Mouse (Mus musculus) macrophage (primary cell): Measurements from ENCODE around the gene Cenpq. TPM values are rescaled to one million over a fixed set of nuclear protein-coding genes. Genes with fewer than 3 reads are reported as not detected.

Experiments used
- H3K27ac ChIP-seq: fragments of 350-480 bp; formaldehyde crosslinking; 2 replicates; pipeline ENCODE4 v1.9.0; 2021
- H3K36me3 ChIP-seq: fragments of 350-480 bp; formaldehyde crosslinking; 2 replicates; pipeline ENCODE4 v1.9.0; 2021; ENCODE audit errors: inconsistent target
- H3K4me3 ChIP-seq: fragments of 350-480 bp; formaldehyde crosslinking; 2 replicates; pipeline ENCODE4 v1.9.0; 2021; ENCODE audit errors: inconsistent target
- H3K79me2 ChIP-seq: fragments of 350-480 bp; formaldehyde crosslinking; 2 replicates; pipeline ENCODE4 v1.9.0; 2021; ENCODE audit errors: inconsistent target
- WGBS: methylation state at CpG from one replicate; pipeline ENCODE4 v1.1.7; 2026; ENCODE audit warnings: inconsistent platforms; ENCODE audit not compliant: missing documents; 5-methylcytosine and 5-hydroxymethylcytosine counted together
- polyA plus RNA-seq: library from polyadenylated mRNA; stranded (reverse); fragments of 250-400 nt; gene quantifications from 3 replicates; pipeline ENCODE4 v1.2.4, GENCODE M21; 2018; ENCODE audit warnings: inconsistent platforms

Gene Cenpq
- polyA plus RNA-seq, 1 experiment from 2014 or later: 7.5 TPM

GRCm38 (mm10) chr17:40879924-40880691 lies 54.7 kb downstream of the Cenpq start, which contains the start of gene 9130008F23Rik:
Gene 9130008F23Rik (minus strand): TSS chr17:40880559.
- WGBS: 1% methylated on average over 38 of the region's 40 CpGs
- peak within 1 kb of the TSS; percentile 61 for H3K27ac ChIP-seq
- H3K79me2 ChIP-seq: no peaks in the 10 kb centered on the region
- H3K36me3 ChIP-seq: no peaks in the 10 kb centered on the region
- peak within 1 kb of the TSS; percentile 96 for H3K4me3 ChIP-seq

- H3K79me2 ChIP-seq: no peaks in the 10 kb centered on the region
- peak overlapping the region; percentile 61; the same call in 1 of the 2 replicates for H3K27ac ChIP-seq
- WGBS: 2% methylated on average over 3 of the region's 6 CpGs
- no peaks in the 10 kb centered on the region for H3K36me3 ChIP-seq
- H3K4me3 ChIP-seq: peak overlapping the region; percentile 96
Observed at GRCm38 (mm10) chr17:40879528-40879923, 55.3 kb downstream of the Cenpq start.

- H3K36me3 ChIP-seq: no peaks in the 10 kb centered on the region
- no peak overlapping the region for H3K27ac ChIP-seq
- 54% methylated on average over 3 of the region's 3 CpGs for WGBS
- H3K4me3 ChIP-seq: no peak overlapping the region
- H3K79me2 ChIP-seq: no peaks in the 10 kb centered on the region
Observed at GRCm38 (mm10) chr17:40877741-40878140, 57.1 kb downstream of the Cenpq start.

- Histone ChIP-seq H3K27ac (no peak overlapping the region), H3K36me3 (no peaks in the 10 kb centered on the region), H3K4me3 (no peak overlapping the region), H3K79me2 (no peaks in the 10 kb centered on the region)
- 10% methylated on average over 1 of the region's 1 CpGs for WGBS
Observed at GRCm38 (mm10) chr17:40875568-40875967, 59.3 kb downstream of the Cenpq start.

- Histone ChIP-seq H3K36me3 (no peaks in the 10 kb centered on the region), H3K27ac (no peak overlapping the region), H3K79me2 (no peaks in the 10 kb centered on the region), H3K4me3 (no peak overlapping the region)
- WGBS: 87% methylated on average over 3 of the region's 3 CpGs
Observed at GRCm38 (mm10) chr17:40874701-40875100, 60.1 kb downstream of the Cenpq start.

- H3K27ac ChIP-seq: no peak overlapping the region
- H3K79me2 ChIP-seq: no peaks in the 10 kb centered on the region
- H3K4me3 ChIP-seq: no peak overlapping the region
- H3K36me3 ChIP-seq: no peaks in the 10 kb centered on the region
- 10% methylated on average over 2 of the region's 2 CpGs for WGBS
Observed at GRCm38 (mm10) chr17:40873582-40874011, 61.2 kb downstream of the Cenpq start.

Other genes starting within 250 kb of the Cenpq start
- gene Esp1, start 207.9 kb downstream of the Cenpq start, polyA plus RNA-seq: not detected in 3 replicates
- not detected in 3 replicates for gene Crisp2, start 128.0 kb downstream of the Cenpq start, polyA plus RNA-seq
- not detected in 3 replicates for gene Rhag, start 123.9 kb downstream of the Cenpq start, polyA plus RNA-seq
- gene 9130008F23Rik, start 54.5 kb downstream of the Cenpq start, polyA plus RNA-seq: 0.32 to 0.90 TPM (median 0.55 TPM) in 3 replicates
- not detected in 3 replicates for gene Glyatl3, start 20.7 kb downstream of the Cenpq start, polyA plus RNA-seq
- 17.0 to 24.0 TPM (median 19.8 TPM) in 3 replicates for gene Mut, start 362 bp downstream of the Cenpq start, polyA plus RNA-seq